Mouse (Mus musculus) adrenal gland, adult 8-10 months (tissue): ENCODE data around the gene Mmp27. TPM values are rescaled to one million over a fixed set of nuclear protein-coding genes. Genes with fewer than 3 reads are reported as not detected.

Experiments used
- DNase-seq: peaks from one replicate; pipeline ENCODE4 v3.0.0; 2022
- total RNA-seq, 4 experiments: library from RNA; stranded (reverse); gene quantifications; 2 replicates each; pipeline ENCODE4 v1.2.4; 2022

The Mmp27 gene
- total RNA-seq, 4 experiments from 2014 or later = 0.32 to 7.6 (median 3.3) TPM

DNA sequence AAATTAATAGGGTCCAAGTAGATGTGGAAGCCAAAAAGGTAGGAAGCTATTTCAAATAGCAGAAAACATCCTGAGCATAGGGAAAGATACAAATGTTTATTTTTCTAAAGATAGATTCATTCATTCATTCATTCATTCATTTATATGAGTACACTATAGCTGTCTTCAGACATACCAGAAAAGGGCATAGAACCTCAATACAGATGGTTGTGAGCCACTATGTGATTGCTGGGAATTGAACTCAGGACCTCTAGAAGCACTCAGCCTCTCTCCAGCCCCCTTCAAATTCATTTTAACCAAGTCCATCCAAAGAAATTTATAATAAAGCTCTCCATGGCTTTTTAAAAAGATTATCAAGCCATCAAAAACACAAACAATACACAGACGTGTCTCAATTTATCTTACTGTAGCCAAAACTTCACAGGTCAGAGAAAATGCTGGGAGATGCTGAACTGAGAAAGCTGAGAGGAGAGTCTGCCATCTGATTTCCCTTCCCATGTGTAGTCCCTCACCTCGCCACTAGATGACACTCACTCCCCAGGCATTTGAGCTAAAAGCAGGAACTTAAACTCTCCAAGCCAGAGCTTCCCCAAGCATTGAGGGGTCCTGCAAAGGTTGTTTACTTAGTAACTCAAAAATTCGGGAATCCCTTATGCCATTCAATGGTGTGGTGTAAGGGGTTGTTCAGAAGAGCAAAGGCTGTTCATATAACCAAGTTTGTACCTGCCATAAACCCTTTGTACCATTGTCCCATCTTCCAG lies 32.0 kb downstream of the Mmp27 start:
- peak; percentile 27 for DNase-seq

DNA sequence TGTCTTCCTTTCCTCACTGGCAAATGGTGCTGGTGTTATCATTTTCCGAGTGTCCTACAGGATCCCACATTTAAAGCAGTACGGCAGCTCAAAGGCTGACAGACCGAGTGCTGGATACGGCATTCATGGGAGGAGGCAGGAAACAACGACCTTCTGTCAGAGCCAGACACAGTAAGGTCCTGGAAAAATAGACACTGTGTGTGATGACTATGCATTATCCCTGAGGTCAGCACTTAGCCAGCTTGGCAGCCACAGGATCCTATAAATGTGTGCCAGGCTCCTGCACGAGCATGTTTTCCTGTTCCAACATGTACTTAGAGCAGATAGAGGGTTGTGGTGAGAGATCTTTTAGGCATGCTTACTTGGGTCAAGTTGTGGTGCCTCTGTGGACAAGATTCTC lies 32.8 kb downstream of the Mmp27 start:
- no peak for DNase-seq

DNA sequence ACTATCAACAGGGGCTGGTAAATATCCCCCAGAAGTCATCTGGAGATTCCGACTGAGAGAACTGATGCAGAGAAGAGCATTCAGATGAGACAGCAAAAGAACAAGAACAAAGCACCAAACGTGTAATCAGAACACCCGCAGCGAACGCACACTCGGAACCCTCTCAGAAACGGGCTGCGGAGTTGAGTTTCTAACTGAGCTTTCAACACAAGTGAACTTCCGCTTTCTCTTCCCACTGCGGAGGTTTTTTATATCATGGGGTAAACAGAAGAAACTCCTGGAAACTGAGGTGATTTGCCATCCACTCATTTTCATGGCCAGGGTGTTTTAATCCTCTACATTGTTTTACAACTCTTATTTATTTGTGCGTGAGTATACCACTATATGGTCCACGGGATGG lies 34.4 kb downstream of the Mmp27 start:
- no peak for DNase-seq

DNA sequence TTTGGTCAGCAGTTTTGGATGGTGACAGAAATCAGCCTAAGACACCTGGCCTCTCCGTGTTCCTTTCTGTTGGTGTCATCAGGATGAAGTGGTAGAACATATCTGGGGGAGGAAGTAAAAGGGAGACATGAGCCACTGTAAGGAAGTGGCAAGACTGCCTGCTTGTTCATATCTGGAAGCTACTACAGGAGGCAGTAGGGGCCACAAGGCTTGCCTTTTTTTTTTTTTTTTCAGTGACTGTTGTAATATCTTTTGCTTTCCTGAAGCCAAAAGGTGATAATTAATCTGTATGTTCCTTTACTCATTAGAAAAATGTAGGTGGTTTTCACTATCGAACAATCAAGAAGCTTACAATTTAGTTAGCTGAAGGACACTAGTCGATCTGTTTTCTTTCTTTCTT lies 51.4 kb downstream of the Mmp27 start:
- DNase-seq = no peak

DNA sequence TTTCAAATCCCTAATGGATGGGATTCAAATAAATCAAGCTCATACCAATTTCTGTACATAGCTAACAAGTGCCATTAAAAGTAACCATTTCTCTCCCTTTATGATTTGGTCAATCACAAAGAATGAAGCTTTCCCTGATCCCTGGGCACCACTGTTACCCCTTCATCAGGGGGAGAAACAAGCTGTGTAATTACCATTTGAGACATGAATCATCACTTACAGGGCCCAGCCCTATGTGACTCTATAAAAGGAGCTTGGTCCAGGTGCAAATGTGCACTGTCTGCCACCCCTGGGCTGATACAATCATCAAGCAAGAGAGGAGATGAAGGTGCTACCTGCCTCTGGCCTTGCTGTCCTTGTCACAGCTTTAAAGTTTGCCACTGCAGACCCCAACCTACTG lies 56.7 kb downstream of the Mmp27 start, which contains the start of gene Mmp20:
Gene Mmp20 (plus strand): TSS at position 301 of the 400 bp plus-strand sequence.
- DNase-seq = no peak

Other genes starting within 250 kb of the Mmp27 start
- gene Mmp12, start 227.0 kb upstream of the Mmp27 start, total RNA-seq = 10 to 100 TPM in 3 of 4 experiments, 1 to 10 TPM in 1; 7.3 to 31.1 (median 17.9) TPM
- gene Mmp1b, start 183.3 kb upstream of the Mmp27 start, total RNA-seq = not detected
- gene Mmp3, start 125.6 kb upstream of the Mmp27 start, total RNA-seq = under 1 TPM in 2 of 4 experiments, not detected in 2; 0.14 to 0.27 TPM
- not detected for gene Mmp10, start 69.0 kb upstream of the Mmp27 start, total RNA-seq
- under 1 TPM in 3 of 4 experiments, not detected in 1; 0.11 to 0.29 (median 0.28) TPM for gene Mmp8, start 12.9 kb upstream of the Mmp27 start, total RNA-seq
- gene Mmp20, start 56.8 kb downstream of the Mmp27 start, total RNA-seq = not detected
- not detected for gene Mmp7, start 120.7 kb downstream of the Mmp27 start, total RNA-seq
- 100 to 1,000 TPM; 175 to 208 (median 193) TPM for gene Tmem123, start 192.6 kb downstream of the Mmp27 start, total RNA-seq